Mouse (Mus musculus): Measurements from ENCODE around the gene Pmm2. TPM values are rescaled to one million over a fixed set of nuclear protein-coding genes. Genes with fewer than 3 reads are reported as not detected.

Pmm2 gene
- total RNA-seq, 2 experiments from 2014 or later = 18.9 to 20.1 TPM

DNA sequence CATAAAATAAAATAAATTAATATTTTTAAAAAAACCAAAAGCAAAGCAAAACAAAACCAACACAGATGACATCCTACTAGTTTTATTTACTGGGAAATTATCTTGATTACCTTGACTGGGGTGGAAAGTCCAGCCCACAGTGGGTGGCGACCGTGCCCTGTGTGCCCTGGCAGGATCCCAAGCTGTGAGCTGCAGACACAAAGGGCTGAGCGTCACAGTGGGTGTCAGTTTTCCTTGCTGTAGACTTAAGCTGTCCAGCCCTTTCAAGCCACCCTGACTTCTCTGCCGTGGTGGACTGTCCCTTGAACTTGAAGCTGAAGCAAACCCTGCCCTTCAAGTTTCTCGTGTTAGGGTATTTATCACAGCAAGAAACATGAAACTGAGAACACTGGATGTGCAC lies 40.6 kb downstream of the Pmm2 start:
- DNase-seq (ENCODE audit: low spot score) = no peak

DNA sequence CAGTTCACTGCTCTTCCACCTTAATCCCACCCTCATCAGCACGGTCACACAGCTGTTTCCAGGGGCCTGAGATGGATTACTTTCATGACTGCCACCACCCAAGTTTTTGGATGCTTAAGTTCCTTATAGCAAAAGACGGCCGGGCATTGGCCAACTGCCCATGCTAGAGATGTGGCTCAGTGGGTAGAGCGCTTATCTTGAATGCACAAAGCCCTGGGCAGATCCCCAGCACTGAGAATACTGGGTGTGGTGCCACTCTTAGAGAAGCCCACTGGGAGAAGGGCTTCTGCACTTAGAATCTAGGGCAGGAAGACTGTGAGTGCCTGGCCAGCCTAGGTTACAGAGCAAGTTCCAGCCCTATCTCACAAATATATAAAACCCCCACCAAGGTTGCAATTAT lies 41.2 kb downstream of the Pmm2 start:
- no peak for DNase-seq (ENCODE audit: low spot score)

DNA sequence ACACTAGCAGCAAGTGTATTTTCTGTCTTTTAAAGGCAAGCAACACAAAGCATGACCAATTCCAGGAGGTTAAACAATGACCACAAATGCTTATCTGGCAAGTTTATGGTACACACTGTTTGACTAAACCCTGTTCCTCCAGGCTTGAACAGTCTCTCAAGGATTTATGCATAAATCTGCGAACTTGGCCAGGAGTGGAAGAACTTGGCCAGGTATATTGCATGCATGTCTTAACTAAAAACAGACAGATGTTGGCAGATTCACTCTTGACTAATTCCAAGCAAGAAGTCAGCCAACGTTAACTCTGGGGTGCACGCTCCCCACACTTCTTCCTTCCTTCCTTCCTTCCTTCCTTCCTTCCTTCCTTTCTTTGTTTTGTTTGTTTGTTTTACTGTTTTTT lies 42.3 kb downstream of the Pmm2 start:
- DNase-seq (ENCODE audit: low spot score) = no peak

DNA sequence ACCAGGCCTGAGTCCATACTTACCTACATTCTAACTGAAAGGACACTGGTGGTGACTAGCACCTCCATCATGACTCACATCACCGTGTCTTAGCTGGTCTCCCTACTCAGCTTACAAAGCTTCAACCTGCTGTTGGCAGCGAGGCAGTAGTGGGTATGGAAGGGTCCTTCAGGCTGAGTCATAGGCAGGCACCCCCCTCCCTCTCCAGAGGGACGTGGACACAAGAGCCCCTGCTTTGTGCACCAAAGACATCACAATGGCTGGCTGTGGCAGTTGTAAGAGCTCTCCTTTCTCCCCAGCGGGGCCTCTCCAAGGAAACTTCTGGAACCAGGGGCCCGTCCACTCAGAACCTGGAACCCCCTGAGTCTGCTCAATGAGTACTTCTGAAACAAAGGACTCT lies 43.0 kb downstream of the Pmm2 start, which contains the start of gene Gm5767:
Gene Gm5767, plus strand, starts transcription at position 301 of the 400 bp plus-strand sequence.
- DNase-seq (ENCODE audit: low spot score) = no peak

DNA sequence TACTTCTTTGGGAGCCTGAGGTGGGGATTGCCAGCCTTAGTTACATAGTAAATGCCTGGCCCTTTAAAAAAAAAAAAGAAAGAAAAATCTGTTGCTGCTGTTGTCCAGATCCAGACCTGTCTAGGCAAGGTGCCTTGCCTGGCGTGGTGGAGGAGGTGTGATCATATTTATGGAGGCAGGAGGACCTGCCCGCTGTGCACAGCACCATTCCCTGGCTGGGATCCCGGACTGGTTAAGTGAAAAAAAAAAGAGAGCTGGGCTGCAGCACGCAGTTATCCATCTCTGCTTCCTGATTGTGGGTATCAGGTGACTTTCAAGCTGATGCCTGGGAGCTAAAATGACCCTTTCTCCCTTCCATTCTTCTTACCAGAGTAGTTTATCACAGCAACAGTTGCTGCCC lies 47.6 kb downstream of the Pmm2 start:
- no peak for DNase-seq (ENCODE audit: low spot score)

DNA sequence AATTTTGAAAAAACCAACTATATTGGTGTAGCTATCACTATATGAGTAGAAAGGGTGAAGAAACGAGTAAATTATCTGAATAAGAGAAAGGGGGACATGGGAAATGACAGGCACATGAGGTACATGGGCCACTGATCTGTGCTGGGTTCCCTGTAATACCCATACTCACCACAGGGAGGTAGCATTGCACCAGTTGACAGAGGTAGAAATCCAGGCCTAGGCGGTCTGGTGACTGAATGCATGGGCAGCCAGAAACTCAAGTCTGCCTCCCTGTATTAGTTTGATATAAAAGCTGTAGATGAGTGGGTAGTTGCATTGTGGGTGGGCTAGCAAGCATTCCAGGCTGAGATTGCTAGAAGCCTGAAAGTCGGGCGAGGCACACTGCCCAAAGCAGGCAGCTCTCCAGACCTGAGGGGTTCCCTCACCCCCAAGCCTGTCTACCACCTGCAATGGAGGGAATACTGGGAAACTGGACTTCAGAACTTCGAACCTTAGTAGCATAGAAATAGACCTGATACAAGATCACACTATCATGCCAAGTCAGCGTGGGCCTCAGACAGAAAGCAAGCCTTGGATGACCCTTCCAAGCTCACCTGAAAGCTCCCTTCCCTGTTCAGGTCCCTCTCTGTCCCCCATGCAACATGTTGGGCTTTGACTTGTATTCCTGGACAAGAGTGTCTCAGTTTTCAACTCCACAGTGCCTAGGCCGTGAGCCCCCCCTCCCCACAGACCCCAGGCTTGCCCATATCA lies 48.8 kb downstream of the Pmm2 start:
- DNase-seq (ENCODE audit: low spot score) = peak; percentile 83

DNA sequence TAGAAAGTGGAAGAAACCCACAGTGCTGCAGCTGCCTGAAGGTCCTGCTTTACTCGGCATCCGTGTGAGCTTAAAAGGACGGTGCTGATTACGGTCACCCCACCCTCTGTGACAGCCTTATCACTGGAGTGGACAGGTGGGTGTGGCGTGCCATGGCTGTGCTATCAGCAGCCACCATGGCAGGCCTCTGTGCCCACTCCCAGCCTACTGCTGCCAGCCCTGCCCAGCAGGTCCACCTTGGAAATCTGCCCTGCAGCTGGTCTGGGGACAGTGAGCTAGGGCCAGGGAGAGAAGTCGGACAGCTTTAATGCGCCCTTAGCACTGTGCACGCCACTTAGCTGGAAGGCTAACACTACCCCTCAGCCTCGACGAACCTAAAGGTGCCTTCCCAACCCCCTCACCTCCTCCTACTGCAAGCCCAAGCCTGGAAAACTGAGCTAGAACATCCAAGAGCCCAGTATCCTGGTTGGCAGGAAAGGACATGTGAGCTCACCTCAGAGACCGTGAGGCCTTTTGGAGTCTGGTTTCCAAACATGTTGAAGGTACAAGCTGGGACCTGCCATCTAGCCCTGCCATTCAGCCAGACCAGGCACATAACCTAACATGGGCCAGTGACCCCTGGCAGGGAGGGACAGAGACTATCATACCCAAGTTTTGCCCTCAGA lies 49.5 kb downstream of the Pmm2 start:
- no peak for DNase-seq (ENCODE audit: low spot score)

DNA sequence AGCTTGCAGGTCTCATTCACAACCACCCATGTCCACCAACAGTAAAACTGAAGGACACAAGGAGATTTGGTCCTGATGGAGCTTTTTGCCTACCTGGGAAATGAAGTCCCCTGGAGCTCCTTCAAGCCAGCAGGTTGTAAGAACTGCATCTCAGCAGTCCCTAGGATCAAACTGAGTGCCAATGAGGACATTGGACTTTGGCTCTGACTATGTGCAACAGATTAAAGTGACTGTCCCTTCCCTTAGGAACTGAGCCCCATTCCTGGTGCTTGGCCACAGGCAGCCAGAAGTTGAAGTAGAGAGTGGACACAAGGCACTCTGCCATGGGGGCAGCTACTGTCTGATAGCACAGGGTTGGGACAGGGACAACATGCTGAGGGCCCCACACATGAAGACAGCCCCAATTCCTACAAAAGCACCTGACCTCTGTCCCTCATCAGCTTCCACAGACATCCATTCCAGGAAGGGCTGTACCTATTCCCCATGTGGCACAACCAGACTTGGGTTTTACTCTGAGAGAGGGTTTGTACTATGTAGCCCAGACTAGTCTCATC lies 50.2 kb downstream of the Pmm2 start:
- DNase-seq (ENCODE audit: low spot score) = no peak

DNA sequence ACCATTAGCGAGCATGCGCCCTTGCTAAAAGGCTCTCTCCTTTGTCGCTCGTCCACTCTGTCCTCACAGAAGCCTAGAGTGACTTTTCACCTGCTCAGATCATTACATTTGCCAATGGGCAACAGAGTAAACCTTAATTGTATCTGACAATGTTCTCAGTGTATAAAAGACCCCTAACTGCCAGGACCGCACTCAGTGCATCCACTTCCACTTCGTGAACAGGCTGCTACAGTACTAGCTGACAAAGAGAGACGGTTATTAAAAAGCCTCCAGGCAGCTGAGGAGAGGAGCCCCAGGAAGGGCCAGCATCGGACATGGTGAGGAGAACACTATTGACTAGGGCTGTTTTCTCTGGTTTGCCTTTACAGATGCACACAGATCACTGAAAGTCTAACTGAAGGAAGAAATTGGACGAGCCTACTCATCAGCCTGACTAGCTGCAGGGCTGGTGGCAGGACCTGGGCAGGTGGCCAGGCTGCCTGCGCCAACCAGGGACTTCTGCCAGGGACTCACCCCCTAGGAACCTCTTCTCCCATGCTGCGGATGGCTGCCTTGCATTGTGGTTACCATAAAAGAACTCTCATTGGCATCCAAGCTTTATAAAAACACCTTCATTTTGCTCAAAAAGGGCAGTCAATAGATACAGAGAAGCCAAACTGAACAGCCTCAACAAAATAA lies 52.6 kb downstream of the Pmm2 start:
- DNase-seq (ENCODE audit: low spot score) = no peak

DNA sequence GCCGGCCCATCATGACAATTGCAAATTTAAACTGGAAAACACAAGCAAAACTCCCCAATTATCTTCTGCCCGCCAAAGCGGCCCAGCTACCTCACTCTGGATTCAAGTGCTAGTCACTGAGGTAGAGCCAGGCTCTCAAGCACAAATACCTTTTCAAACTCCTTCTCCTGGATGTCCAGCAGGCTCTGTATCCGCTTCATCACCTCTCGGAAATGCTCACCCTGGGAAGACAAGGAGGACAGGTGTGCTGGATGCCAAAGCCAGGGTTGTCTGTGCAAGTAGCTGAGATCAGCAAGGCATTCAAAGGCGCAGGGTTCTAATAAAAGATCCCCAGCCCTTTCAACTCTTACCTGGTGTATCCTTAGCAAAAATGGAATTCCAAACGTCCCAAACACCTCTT lies 53.7 kb downstream of the Pmm2 start:
- DNase-seq (ENCODE audit: low spot score) = no peak

DNA sequence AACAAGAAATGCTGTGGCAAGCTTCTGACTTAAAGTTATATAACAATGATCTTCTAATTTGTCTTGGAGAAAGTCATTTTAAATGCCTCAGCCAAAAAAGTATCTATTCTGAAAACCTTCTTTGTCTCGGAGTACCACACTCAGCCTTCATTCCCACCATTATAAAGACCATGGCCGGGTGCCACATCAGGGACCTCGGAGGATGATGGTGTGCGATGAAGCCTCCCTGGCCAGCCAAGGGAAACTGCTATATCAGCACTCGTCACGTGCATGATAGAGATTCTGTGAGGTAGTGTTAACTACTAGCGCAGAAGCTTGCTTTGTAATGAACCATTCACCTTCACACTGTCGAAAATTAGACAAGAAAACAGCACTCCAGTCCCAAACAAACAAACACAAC lies 62.1 kb downstream of the Pmm2 start:
- no peak for DNase-seq (ENCODE audit: low spot score)

DNA sequence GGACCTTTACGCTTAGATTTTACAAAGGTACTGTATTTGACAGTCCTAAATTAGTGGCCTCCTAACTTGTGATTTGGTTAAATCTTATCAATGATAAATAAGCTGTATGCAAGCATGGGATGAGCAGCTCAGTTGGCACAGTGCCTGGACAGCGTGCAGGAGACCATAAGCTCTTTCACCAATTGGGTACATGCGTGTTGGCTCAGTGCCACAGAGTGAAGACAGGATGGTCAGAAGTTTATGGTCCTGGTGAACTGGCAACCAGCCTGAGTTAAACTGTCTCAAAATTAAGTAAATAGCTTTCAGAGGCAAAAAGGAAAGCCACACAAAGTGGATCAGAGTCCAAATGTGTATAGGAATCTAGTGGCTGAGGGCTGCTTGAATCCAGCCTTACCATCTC lies 63.1 kb downstream of the Pmm2 start:
- DNase-seq (ENCODE audit: low spot score) = no peak

DNA sequence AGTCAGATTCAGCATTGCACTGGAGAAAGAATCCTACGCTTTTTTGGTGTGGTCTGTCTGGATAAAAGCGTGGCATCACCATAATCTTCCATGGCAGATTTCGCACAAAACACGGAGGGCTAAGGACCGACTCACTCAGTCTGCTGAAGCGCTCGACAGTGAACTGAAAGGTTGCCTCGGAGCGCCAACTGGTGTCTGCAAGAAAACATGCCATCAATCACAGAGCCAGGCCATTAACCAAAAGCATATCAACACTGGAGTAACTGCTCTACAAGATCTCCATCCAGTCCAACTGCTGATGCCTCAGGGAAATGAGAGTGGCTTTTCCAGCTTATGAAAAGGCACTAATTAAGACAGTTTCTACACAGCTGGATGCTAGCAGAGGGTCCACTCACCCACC lies 74.5 kb downstream of the Pmm2 start:
- DNase-seq (ENCODE audit: low spot score) = peak; percentile 50

Small RNAs within 50 kb of the gene (microRNA-seq; reads per million reads assigned to microRNA genes)
- gene Gm22137 = not detected

Other genes with a start within 250 kb of the Pmm2 start
- not detected for gene Tmem114, start 212.5 kb upstream of the Pmm2 start, total RNA-seq (2021)
- 10 to 100 TPM; 77.7 to 94.2 TPM for gene Mettl22, start 166.9 kb upstream of the Pmm2 start, total RNA-seq (2021)
- gene Abat, start 124.2 kb upstream of the Pmm2 start, total RNA-seq (2021) = 1 to 10 TPM; 1.7 to 2.3 TPM
- gene Tmem186, start within 50 bp of the Pmm2 start, total RNA-seq (2021) = 10 to 100 TPM; 12.6 to 12.7 TPM
- 1 to 10 TPM; 4.7 to 7.9 TPM for gene Carhsp1, start 34.5 kb downstream of the Pmm2 start, total RNA-seq (2021)
- gene Gm5767, start 43.1 kb downstream of the Pmm2 start, total RNA-seq (2021) = not detected
- gene Usp7, start 154.6 kb downstream of the Pmm2 start, total RNA-seq (2021) = 10 to 100 TPM; 56.1 to 62.5 TPM
- 10 to 100 TPM; 78.1 to 92.4 TPM for gene 1810013L24Rik, start 192.4 kb downstream of the Pmm2 start, total RNA-seq (2021)

All from gastrocnemius, adult 18-20 months (tissue).